Comparison of ENCODE assay signal across 14 mouse cellular contexts in genomic region chr2:139742381-139742780, GRCm38 (mm10).
DNase-seq lines count a peak whose midpoint lies in the region; ATAC-seq and TF ChIP-seq lines count a peak whose summit lies in the region.
"Had no signal": no experiment of that assay in that cellular context is flagged by ENCODE, and none has a peak within 500 bp of the region (broad histone marks: within the 10 kb centered on the region; RNA-seq: fewer than 3 reads in every experiment).

No protein-coding gene starts in this region.

- no peak overlapping the region for H3K27ac ChIP-seq in heart, postnatal 0 days (ENCODE audit: low read depth)
- H3K27ac ChIP-seq in lung, embryonic 14.5 days (ENCODE audit: low read depth): no peak overlapping the region
- no peak overlapping the region for H3K27ac ChIP-seq in forebrain, postnatal 0 days (ENCODE audit: low read depth, low read length)
- H3K27ac ChIP-seq: embryonic facial prominence, embryonic 15.5 days had no signal

- 68% methylated on average over 1 of the region's 1 CpGs for WGBS in heart, postnatal 0 days
- 74% methylated on average over 1 of the region's 1 CpGs for WGBS in lung, embryonic 14.5 days
- WGBS in lung, adult 2 months: 54% methylated on average over 1 of the region's 1 CpGs
- WGBS in forebrain, postnatal 0 days: 69% methylated on average over 1 of the region's 1 CpGs

- no peaks in the 10 kb centered on the region for H3K4me1 ChIP-seq in heart, postnatal 0 days (ENCODE audit: control insufficient read depth, insufficient read depth)
- no peaks in the 10 kb centered on the region for H3K4me1 ChIP-seq in lung, embryonic 14.5 days (ENCODE audit: insufficient read depth)
- H3K4me1 ChIP-seq in lung, adult 2 months (ENCODE audit: control insufficient read depth, insufficient read depth, low read length): no peaks in the 10 kb centered on the region; the same call in 1 of the 2 replicates
- 0 out of 2 replicates have a peak, but pooled peaks cover 5% of the 10 kb centered on the region for H3K4me1 ChIP-seq in forebrain, postnatal 0 days (ENCODE audit: insufficient read depth)

- H3K4me2 ChIP-seq in heart, postnatal 0 days (ENCODE audit: low read depth, low read length): no peak overlapping the region
- no peak overlapping the region for H3K4me2 ChIP-seq in lung, embryonic 14.5 days
- H3K4me2 ChIP-seq in forebrain, postnatal 0 days (ENCODE audit: low read depth): no peak overlapping the region
- H3K4me2 ChIP-seq: embryonic facial prominence, embryonic 15.5 days had no signal

- ATAC-seq in heart, postnatal 0 days (ENCODE audit: insufficient read depth, low read depth): no peak
- ATAC-seq in lung, embryonic 14.5 days (ENCODE audit: insufficient read depth): no peak
- ATAC-seq in forebrain, postnatal 0 days: peak; percentile 55; the same call in 1 of the 2 replicates
- ATAC-seq: CD4-positive, CD25-positive, alpha-beta regulatory T cell, adult 4 months; Patski had no signal

- no peaks in the 10 kb centered on the region for H3K36me3 ChIP-seq in heart, postnatal 0 days (replicated peaks; ENCODE audit: control insufficient read depth, insufficient read depth, low read length)
- H3K36me3 ChIP-seq in lung, embryonic 14.5 days (ENCODE audit: insufficient read depth): 0 out of 2 replicates have a peak, but pooled peaks cover 5% of the 10 kb centered on the region
- H3K36me3 ChIP-seq in forebrain, postnatal 0 days (ENCODE audit: insufficient read depth): no peaks in the 10 kb centered on the region
- H3K36me3 ChIP-seq: embryonic facial prominence, embryonic 15.5 days had no signal

- TF ChIP-seq CTCF in heart, postnatal 0 days (IDR thresholded peaks at IDR 0.05; ENCODE audit: low read depth): peak; percentile 16
- peak; percentile 36; the same call in 1 of the 2 replicates for TF ChIP-seq CTCF in lung, embryonic 14.5 days (IDR thresholded peaks at IDR 0.05; ENCODE audit: low read depth)
- no peak for TF ChIP-seq CTCF in lung, adult 2 months (IDR thresholded peaks at IDR 0.05; ENCODE audit: insufficient read depth, low read length)
- TF ChIP-seq CTCF in forebrain, postnatal 0 days (IDR thresholded peaks at IDR 0.05; ENCODE audit: low read depth): peak; percentile 63

- DNase-seq in heart, postnatal 0 days (ENCODE audit: low spot score): no peak
- no peak for DNase-seq in heart, adult 11 months
- DNase-seq in lung, embryonic 14.5 days: no peak
- no peak for DNase-seq in lung, adult 2 months
- DNase-seq in Muller cell, postnatal 12 days (ENCODE audit: inconsistent ontology term): peak; percentile 5
- no peak for DNase-seq in forebrain, postnatal 0 days
- no peak for DNase-seq in adrenal gland, postnatal 14 days
- DNase-seq: adrenal gland, adult 2 months; heart, postnatal 4 days; right cerebral cortex, postnatal 25 days; thymus, postnatal 25 days had no signal

- no peak for TF ChIP-seq POLR2A in lung, adult 2 months (IDR thresholded peaks at IDR 0.05; ENCODE audit: borderline replicate concordance, extremely low read depth, low read depth, low read length)

- TF ChIP-seq EP300 in heart, postnatal 0 days (IDR thresholded peaks at IDR 0.05; ENCODE audit: low read depth): no peak

- no peak overlapping the region for H3K4me3 ChIP-seq in heart, postnatal 0 days (ENCODE audit: low read depth, low read length)
- H3K4me3 ChIP-seq in lung, embryonic 14.5 days (ENCODE audit: low read depth, low read length): no peak overlapping the region
- no peak overlapping the region for H3K4me3 ChIP-seq in lung, adult 2 months (replicated peaks; ENCODE audit: extremely low read depth, low read depth, low read length)
- no peak overlapping the region for H3K4me3 ChIP-seq in forebrain, postnatal 0 days (ENCODE audit: low read depth, low read length)
- H3K4me3 ChIP-seq: embryonic facial prominence, embryonic 15.5 days had no signal

- no peaks in the 10 kb centered on the region for H3K27me3 ChIP-seq in heart, postnatal 0 days (ENCODE audit: control insufficient read depth, insufficient read depth, low read length)
- no peaks in the 10 kb centered on the region for H3K27me3 ChIP-seq in lung, embryonic 14.5 days (ENCODE audit: insufficient read depth, low read length)
- H3K27me3 ChIP-seq in forebrain, postnatal 0 days (ENCODE audit: insufficient read depth, low read length): no peaks in the 10 kb centered on the region
- H3K27me3 ChIP-seq: embryonic facial prominence, embryonic 15.5 days had no signal

- no peaks in the 10 kb centered on the region for H3K9me3 ChIP-seq in heart, postnatal 0 days (replicated peaks; ENCODE audit: control insufficient read depth, low read length)
- no peaks in the 10 kb centered on the region for H3K9me3 ChIP-seq in lung, embryonic 14.5 days (ENCODE audit: low read depth, low read length)
- H3K9me3 ChIP-seq in forebrain, postnatal 0 days (ENCODE audit: low read length): no peaks in the 10 kb centered on the region
- H3K9me3 ChIP-seq: embryonic facial prominence, embryonic 15.5 days had no signal

- H3K9ac ChIP-seq in heart, postnatal 0 days (replicated peaks; ENCODE audit: low read depth, low read length): no peak overlapping the region
- no peak overlapping the region for H3K9ac ChIP-seq in lung, embryonic 14.5 days
- no peak overlapping the region for H3K9ac ChIP-seq in forebrain, postnatal 0 days
- H3K9ac ChIP-seq: embryonic facial prominence, embryonic 15.5 days had no signal
